Mouse (Mus musculus) CH12.LX (cell line): ENCODE measurements around the gene Upf2. TPM values are rescaled to one million over a fixed set of nuclear protein-coding genes. Genes with fewer than 3 reads are reported as not detected.
A peak's percentile ranks its signal among the peaks of the same experiment; 100 is the strongest.
"Not testable (repeated sequence)": the region's sequence is repeated elsewhere in the genome, so short reads cannot be mapped to it uniquely, and the experiment has no call there.

Experiments
- DNase-seq: peaks from one replicate; pipeline ENCODE4 v3.0.0-alpha.2; 2013; ENCODE audit errors: extremely low read depth
- H3K27ac ChIP-seq: 2 replicates; pipeline ENCODE4 v1.5.1; 2012; ENCODE audit warnings: low read depth, mild to moderate bottlenecking, control low read depth, moderate library complexity; ENCODE audit not compliant: insufficient read depth
- H3K27me3 ChIP-seq: replicated peaks from 2 replicates; pipeline ENCODE3; 2012; ENCODE audit warnings: inconsistent platforms
- H3K36me3 ChIP-seq, 2 experiments: replicated peaks in 1 of 2; 2 replicates each; pipeline versions ENCODE3 to v1.6.1; 2012; ENCODE audit warnings: inconsistent platforms in 1 of 2, low read length in 1 of 2, mild to moderate bottlenecking in 1 of 2, mixed read lengths in 1 of 2, moderate library complexity in 1 of 2; ENCODE audit not compliant: control insufficient read depth in 1 of 2, insufficient read depth in 1 of 2
- H3K4me1 ChIP-seq, 2 experiments: 2 replicates each; pipeline ENCODE4 v1.6.1; 2012; ENCODE audit warnings: inconsistent platforms in 1 of 2, moderate library complexity in 1 of 2; ENCODE audit not compliant: insufficient read depth in 2 of 2, control insufficient read depth in 1 of 2
- H3K4me2 ChIP-seq: 2 replicates; pipeline ENCODE4 v1.6.1; 2012; ENCODE audit warnings: low read depth, mild to moderate bottlenecking, control low read depth; ENCODE audit not compliant: poor library complexity, insufficient read depth, severe bottlenecking
- H3K4me3 ChIP-seq, 3 experiments: fragments of 150-350 bp in 1 of 3; sonication (generic) in 1 of 3; replicated peaks in 1 of 3; 2 replicates each; pipeline versions ENCODE3 to v1.5.1; 2011 to 2012; ENCODE audit warnings: low read depth in 2 of 3, low read length in 2 of 3, mild to moderate bottlenecking in 2 of 3, moderate library complexity in 2 of 3, control low read depth in 1 of 3, improper control_type of control experiment in 1 of 3, inconsistent platforms in 1 of 3, mixed read lengths in 1 of 3; ENCODE audit not compliant: poor library complexity in 1 of 3
- H3K79me2 ChIP-seq: replicated peaks from 2 replicates; pipeline ENCODE4 v1.6.1; 2012; ENCODE audit warnings: mild to moderate bottlenecking, moderate library complexity; ENCODE audit not compliant: control insufficient read depth, poor library complexity, insufficient read depth, severe bottlenecking; ENCODE audit errors: extremely low read depth
- H3K9ac ChIP-seq: 2 replicates; pipeline ENCODE4 v1.6.1; 2012; ENCODE audit warnings: low read depth, mild to moderate bottlenecking, control low read depth, moderate library complexity; ENCODE audit not compliant: insufficient read depth
- H3K9me3 ChIP-seq: replicated peaks from 2 replicates; pipeline ENCODE3; 2012; ENCODE audit warnings: low read length, inconsistent platforms, mixed read lengths
- CTCF ChIP-seq, 2 experiments: IDR thresholded peaks in 1 of 2; conservative IDR thresholded peaks in 1 of 2; 2 replicates each; pipeline ENCODE4 v1.5.1; 2011 to 2012; ENCODE audit warnings: low read depth in 2 of 2, low read length in 2 of 2, improper control_type of control experiment in 1 of 2, inconsistent platforms in 1 of 2, mild to moderate bottlenecking in 1 of 2, moderate library complexity in 1 of 2
- IRF4 ChIP-seq: IDR thresholded peaks from 2 replicates; pipeline ENCODE4 v1.6.1; 2014; ENCODE audit warnings: low read depth, mild to moderate bottlenecking, inconsistent platforms, low read length, improper control_type of control experiment
- MAFK ChIP-seq: IDR thresholded peaks from 2 replicates; pipeline ENCODE4 v1.6.1; 2011; ENCODE audit warnings: low read length, improper control_type of control experiment; ENCODE audit not compliant: insufficient replicate concordance
- RAD21 ChIP-seq: IDR thresholded peaks from 2 replicates; pipeline ENCODE4 v1.6.1; 2011; ENCODE audit warnings: low read depth, mild to moderate bottlenecking, low read length, improper control_type of control experiment, moderate library complexity
- RCOR1 ChIP-seq: conservative IDR thresholded peaks from 2 replicates; pipeline ENCODE4 v1.6.1; 2012; ENCODE audit warnings: low read depth, mild to moderate bottlenecking, inconsistent platforms, low read length, improper control_type of control experiment
- SIN3A ChIP-seq: IDR thresholded peaks from 2 replicates; pipeline ENCODE4 v1.6.1; 2012; ENCODE audit warnings: low read length, improper control_type of control experiment, inconsistent platforms
- TCF12 ChIP-seq: IDR thresholded peaks from 2 replicates; pipeline ENCODE4 v1.6.1; 2014; ENCODE audit warnings: low read depth, mild to moderate bottlenecking, inconsistent platforms, low read length, improper control_type of control experiment
- dilution Hi-C: fragments of 300-500 bp; cut with MboI; formaldehyde crosslinking; loops from 2 replicates; pipeline ENCODE4 v1.14.3; 2020; ENCODE audit warnings: low sequenced_read_pairs; ENCODE audit not compliant: extremely low pct_unique_long_range_greater_than_20kb, extremely low pct_ligation_motif_present
- in situ Hi-C: fragments of 300-500 bp; cut with MboI; formaldehyde crosslinking; loops from 3 replicates; pipeline ENCODE4 v1.14.3; 2019; ENCODE audit warnings: low sequenced_read_pairs, low pct_ligation_motif_present, low pct_unique_long_range_greater_than_20kb, mixed read lengths
- polyA plus RNA-seq: library from polyadenylated mRNA; unstranded; fragments of >175 nt; gene quantifications from 2 replicates; pipeline ENCODE4 v1.2.1, GENCODE M21; 2012; ENCODE audit warnings: low read depth; ENCODE audit not compliant: insufficient read length
- total RNA-seq, 2 experiments: library from RNA; depleted of rRNA; stranded (reverse); fragments of 300-350 nt in 1 of 2; fragments of >200 nt in 1 of 2; gene quantifications; 2 replicates each; pipeline ENCODE4 v1.2.3; 2012 to 2014

Upf2 gene
- total and polyA plus RNA-seq, 3 experiments = 9.3 to 27.0 (median 13.4) TPM

DNA sequence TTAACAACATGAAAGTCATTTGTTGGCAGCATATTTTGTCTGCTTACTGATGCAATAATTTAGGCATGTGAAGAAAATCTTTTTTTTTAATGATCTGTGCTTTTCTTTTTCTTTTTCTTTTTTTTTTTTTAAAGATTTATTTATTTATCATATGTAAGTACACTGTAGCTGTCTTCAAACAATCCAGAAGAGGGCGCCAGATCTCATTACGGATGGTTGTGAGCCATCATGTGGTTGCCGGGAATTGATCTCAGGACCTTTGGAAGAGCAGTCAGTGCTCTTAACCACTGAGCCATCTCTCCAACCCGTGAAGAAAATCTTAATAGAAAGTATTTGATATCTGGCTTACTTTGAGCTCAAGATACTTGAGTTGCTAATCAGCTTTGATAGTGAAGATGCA lies 12.5 kb downstream of the Upf2 start:
- H3K9ac ChIP-seq, dilution Hi-C loops, H3K9me3 ChIP-seq, DNase-seq, H3K4me3 ChIP-seq, H3K27ac ChIP-seq, H3K4me2 ChIP-seq, in situ Hi-C loops, H3K27me3 ChIP-seq: not testable (repeated sequence)
- peaks cover 0 to 14% of the 10 kb centered on the region in 2 experiments; a peak in 1 of 4 replicates for H3K4me1 ChIP-seq
- H3K79me2 ChIP-seq = peaks cover 20% of the 10 kb centered on the region
- H3K36me3 ChIP-seq = peaks cover 30 to 60% of the 10 kb centered on the region in 2 experiments
- TF ChIP-seq CTCF (conservative IDR thresholded peaks at IDR 0.05 in 1 of 2, IDR thresholded peaks at IDR 0.05 in 1 of 2; ENCODE audit: low read depth in 2 of 2, low read length in 2 of 2) = peak in 1 of 2 experiments; percentile 5; a peak in 1 of 4 replicates

DNA sequence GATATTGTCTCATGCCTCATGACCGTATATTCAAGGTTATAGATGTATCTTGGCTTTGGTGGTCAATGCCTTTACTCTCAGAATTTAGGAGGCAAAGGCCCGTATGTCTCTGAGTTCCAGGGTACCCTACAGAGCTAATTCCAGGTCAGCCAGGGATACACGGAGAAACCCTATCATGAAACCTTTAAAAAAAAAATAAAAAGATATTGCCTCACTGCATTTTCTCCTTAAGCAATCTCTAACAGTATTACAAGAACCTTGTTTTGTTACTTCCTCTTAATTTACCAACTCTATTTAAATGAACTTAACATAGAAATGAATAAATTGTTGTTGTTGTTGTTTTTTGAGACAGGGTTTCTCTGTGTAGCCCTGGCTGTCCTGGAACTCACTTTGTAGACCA lies 14.7 kb downstream of the Upf2 start:
- no peaks in the 10 kb centered on the region for H3K27me3 ChIP-seq
- no peak overlapping the region for H3K4me2 ChIP-seq
- peaks cover 24 to 55% of the 10 kb centered on the region in 2 experiments for H3K36me3 ChIP-seq
- no peak overlapping the region for H3K4me3 ChIP-seq
- no peak for TF ChIP-seq SIN3A
- in situ Hi-C loops = no loop called here
- dilution Hi-C loops = no loop called here
- DNase-seq = no peak
- peaks cover 0 to 12% of the 10 kb centered on the region in 2 experiments; a peak in 1 of 4 replicates for H3K4me1 ChIP-seq
- H3K9me3 ChIP-seq = no peaks in the 10 kb centered on the region
- H3K27ac ChIP-seq = no peak overlapping the region
- no peak overlapping the region for H3K9ac ChIP-seq
- H3K79me2 ChIP-seq = peaks cover 22% of the 10 kb centered on the region

DNA sequence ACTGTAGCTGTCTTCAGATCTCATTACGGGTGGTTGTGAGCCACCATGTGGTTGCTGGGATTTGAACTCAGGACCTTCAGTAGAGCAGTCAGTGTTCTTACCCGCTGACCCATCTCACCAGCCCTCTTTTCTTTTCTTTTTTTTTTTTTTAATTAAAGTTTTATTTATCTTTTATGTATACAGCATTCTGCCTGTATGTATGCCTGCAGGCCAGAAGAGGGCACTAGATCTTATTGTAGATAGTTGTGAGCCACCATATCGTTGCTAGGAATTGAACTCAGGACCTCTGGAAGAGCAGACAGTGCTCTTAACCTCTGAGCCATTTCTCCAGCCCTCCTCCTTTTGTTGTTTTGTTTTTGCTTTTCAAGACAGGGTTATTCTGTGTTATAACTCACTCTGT lies 19.4 kb downstream of the Upf2 start:
- H3K4me2 ChIP-seq, H3K79me2 ChIP-seq, H3K4me3 ChIP-seq, DNase-seq, H3K4me1 ChIP-seq, H3K9ac ChIP-seq, H3K27ac ChIP-seq, H3K27me3 ChIP-seq, H3K9me3 ChIP-seq, dilution Hi-C loops, in situ Hi-C loops: not testable (repeated sequence)
- H3K36me3 ChIP-seq = peaks cover 13 to 40% of the 10 kb centered on the region in 2 experiments

DNA sequence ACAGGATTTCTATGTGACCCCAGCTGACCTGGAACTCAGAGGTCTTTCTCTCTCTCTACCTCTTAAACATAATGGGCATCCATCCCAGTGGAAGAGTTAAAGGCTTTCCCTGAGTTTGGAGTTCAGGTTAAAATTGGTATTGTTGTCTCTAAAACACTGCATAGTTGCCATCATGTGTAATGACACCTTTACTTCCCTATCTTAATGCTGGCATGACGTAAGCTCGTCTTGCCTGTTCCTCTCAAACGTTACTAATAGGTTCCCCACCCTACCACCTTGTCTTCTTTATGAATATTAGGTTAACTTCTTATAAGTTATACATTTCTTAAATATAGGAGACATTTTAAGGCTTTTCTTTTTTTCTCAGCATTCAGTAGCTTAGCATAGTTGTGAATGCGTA lies 26.3 kb downstream of the Upf2 start:
- Histone ChIP-seq H3K4me1 (peaks cover 0 to 2% of the 10 kb centered on the region in 2 experiments; a peak in 1 of 4 replicates), H3K4me3 (no peak overlapping the region), H3K79me2 (no peaks in the 10 kb centered on the region; the same call in 1 of the 2 replicates), H3K9ac (no peak overlapping the region), H3K27ac (no peak overlapping the region), H3K27me3 (no peaks in the 10 kb centered on the region), H3K9me3 (no peaks in the 10 kb centered on the region), H3K4me2 (no peak overlapping the region), H3K36me3 (peaks cover 29 to 59% of the 10 kb centered on the region in 2 experiments)
- no peak for DNase-seq
- TF ChIP-seq TCF12 (no peak), MAFK (no peak), RCOR1 (no peak), RAD21 (no peak), IRF4 (no peak)
- in situ Hi-C loops (no loop called here), dilution Hi-C loops (no loop called here)
